Mouse (Mus musculus): ENCODE results near the gene Agbl4.
"Not testable (repeated sequence)": the region's sequence is repeated elsewhere in the genome, so short reads cannot be mapped to it uniquely, and the experiment has no call there.

Gene Agbl4

GRCm38 (mm10) chr4:110916565-110916964, 519.1 kb downstream of the Agbl4 start:
- no peak for DNase-seq (ENCODE audit: low spot score in 2 of 2)

GRCm38 (mm10) chr4:110921013-110921412, 523.6 kb downstream of the Agbl4 start:
- DNase-seq (ENCODE audit: low spot score in 2 of 2) = no peak

GRCm38 (mm10) chr4:111001641-111002040, 604.2 kb downstream of the Agbl4 start:
- no peak for DNase-seq (ENCODE audit: low spot score in 2 of 2)

- no peak for DNase-seq (ENCODE audit: low spot score in 2 of 2)
These were observed 607.4 kb downstream of the Agbl4 start for GRCm38 (mm10) chr4:111004719-111005479.

- DNase-seq (ENCODE audit: low spot score in 2 of 2) = no peak
These were observed 621.9 kb downstream of the Agbl4 start for GRCm38 (mm10) chr4:111019376-111019775.

- DNase-seq (ENCODE audit: low spot score in 2 of 2) = no peak
These were observed 669.9 kb downstream of the Agbl4 start for GRCm38 (mm10) chr4:111067330-111067729.

GRCm38 (mm10) chr4:111073738-111074497, 676.5 kb downstream of the Agbl4 start:
- DNase-seq (ENCODE audit: low spot score in 2 of 2) = no peak

GRCm38 (mm10) chr4:111074701-111075154, 677.3 kb downstream of the Agbl4 start:
- no peak for DNase-seq (ENCODE audit: low spot score in 2 of 2)

- no peak for DNase-seq (ENCODE audit: low spot score in 2 of 2)
These were observed 680.3 kb downstream of the Agbl4 start for GRCm38 (mm10) chr4:111077810-111078209.

- no peak for DNase-seq (ENCODE audit: low spot score in 2 of 2)
These were observed 687.9 kb downstream of the Agbl4 start for GRCm38 (mm10) chr4:111085330-111085729.

- no peak for DNase-seq (ENCODE audit: low spot score in 2 of 2)
These were observed 739.0 kb downstream of the Agbl4 start for GRCm38 (mm10) chr4:111136217-111137147.

- DNase-seq (ENCODE audit: low spot score in 2 of 2) = no peak
These were observed 750.3 kb downstream of the Agbl4 start for GRCm38 (mm10) chr4:111147748-111148147.

GRCm38 (mm10) chr4:111155859-111156258, 758.4 kb downstream of the Agbl4 start:
- no peak for DNase-seq (ENCODE audit: low spot score in 2 of 2)

GRCm38 (mm10) chr4:111181478-111181877, 784.0 kb downstream of the Agbl4 start:
- no peak for DNase-seq (ENCODE audit: low spot score in 2 of 2)

GRCm38 (mm10) chr4:111200100-111200499, 802.6 kb downstream of the Agbl4 start:
- no peak for DNase-seq (ENCODE audit: low spot score in 2 of 2)

GRCm38 (mm10) chr4:111215191-111215762, 817.8 kb downstream of the Agbl4 start:
- DNase-seq (ENCODE audit: low spot score in 2 of 2) = no peak

GRCm38 (mm10) chr4:111219030-111219429, 821.6 kb downstream of the Agbl4 start:
- not testable (repeated sequence) for DNase-seq (ENCODE audit: low spot score in 2 of 2)

GRCm38 (mm10) chr4:111219543-111219942, 822.1 kb downstream of the Agbl4 start:
- not testable (repeated sequence) for DNase-seq (ENCODE audit: low spot score in 2 of 2)

- no peak for DNase-seq (ENCODE audit: low spot score in 2 of 2)
These were observed 836.4 kb downstream of the Agbl4 start for GRCm38 (mm10) chr4:111233849-111234248.

GRCm38 (mm10) chr4:111251917-111252316, 854.5 kb downstream of the Agbl4 start:
- DNase-seq (ENCODE audit: low spot score in 2 of 2) = no peak

GRCm38 (mm10) chr4:111255499-111255898, 858.0 kb downstream of the Agbl4 start:
- DNase-seq (ENCODE audit: low spot score in 2 of 2) = no peak

All from spleen, postnatal 14 days (tissue).